Mouse (Mus musculus) ovary, postnatal 36 days (tissue): ENCODE data around the gene Gmds.

Experiments used
- DNase-seq: peaks from one replicate; pipeline ENCODE4 v3.0.0; 2022; ENCODE audit warnings: low spot score, mixed read lengths

The Gmds gene

GRCm38 (mm10) chr13:31784757-31785156 lies 553.8 kb downstream of the Gmds start:
- DNase-seq = no peak

GRCm38 (mm10) chr13:31782063-31782462 lies 556.5 kb downstream of the Gmds start:
- no peak for DNase-seq

- DNase-seq = no peak
Measured at GRCm38 (mm10) chr13:31780299-31780698, 558.2 kb downstream of the Gmds start.

- DNase-seq = no peak
Measured at GRCm38 (mm10) chr13:31779281-31779981, 559.1 kb downstream of the Gmds start.

GRCm38 (mm10) chr13:31775762-31776161 lies 562.8 kb downstream of the Gmds start:
- DNase-seq = no peak

GRCm38 (mm10) chr13:31772882-31773281 lies 565.7 kb downstream of the Gmds start:
- DNase-seq = no peak
